Mouse (Mus musculus) spleen, adult 2 months (tissue): ENCODE results near the gene Slc22a2. TPM values are rescaled to one million over a fixed set of nuclear protein-coding genes. Genes with fewer than 3 reads are reported as not detected.

Source experiments
- DNase-seq, 2 experiments: peaks; one replicate each; pipeline versions ENCODE4 v3.0.0 to v3.0.0-alpha.2; 2012 to 2021; ENCODE audit warnings: low spot score in 2 of 2, low read depth in 1 of 2
- H3K27ac ChIP-seq: fragments of 200-500 bp; 2 replicates; pipeline ENCODE4 v1.5.1; 2012; ENCODE audit warnings: low read length, inconsistent platforms; ENCODE audit not compliant: insufficient read depth
- H3K27me3 ChIP-seq: fragments of 200-500 bp; 2 replicates; pipeline ENCODE4 v1.6.1; 2012; ENCODE audit warnings: mild to moderate bottlenecking, moderate library complexity, low read length, inconsistent platforms; ENCODE audit not compliant: control insufficient read depth, insufficient read depth
- H3K36me3 ChIP-seq: fragments of 200-500 bp; 2 replicates; pipeline ENCODE4 v1.6.1; 2012; ENCODE audit warnings: mild to moderate bottlenecking, low read length, inconsistent platforms; ENCODE audit not compliant: control insufficient read depth, insufficient read depth
- H3K4me1 ChIP-seq: fragments of 200-500 bp; 2 replicates; pipeline ENCODE4 v1.6.1; 2011; ENCODE audit warnings: inconsistent platforms; ENCODE audit not compliant: control insufficient read depth, insufficient read depth, insufficient read length
- H3K4me3 ChIP-seq: fragments of 200-500 bp; 2 replicates; pipeline ENCODE4 v1.5.1; 2011; ENCODE audit warnings: mild to moderate bottlenecking, inconsistent platforms; ENCODE audit not compliant: insufficient read depth, insufficient read length; ENCODE audit errors: extremely low read depth
- CTCF ChIP-seq: fragments of 200-500 bp; IDR thresholded peaks from 2 replicates; pipeline ENCODE4 v1.5.1; 2011; ENCODE audit warnings: mild to moderate bottlenecking, inconsistent platforms; ENCODE audit not compliant: insufficient read depth, insufficient read length, insufficient replicate concordance; ENCODE audit errors: extremely low read depth
- POLR2A ChIP-seq: fragments of 200-500 bp; IDR thresholded peaks from 2 replicates; pipeline ENCODE4 v1.6.1; 2011; ENCODE audit warnings: low read depth, low read length, inconsistent platforms
- WGBS: fragments of 180-500 bp; shearing (Covaris S2); methylation state at CpG from one replicate; pipeline ENCODE4 v1.1.7; 2018; 5-methylcytosine and 5-hydroxymethylcytosine counted together
- polyA plus RNA-seq: library from polyadenylated mRNA; depleted of rRNA; stranded (reverse); fragments of >200 nt; gene quantifications from 2 replicates; pipeline ENCODE4 v1.2.3, GENCODE M21; 2012

The Slc22a2 gene
- polyA plus RNA-seq, 1 experiment, result 0.19 TPM

DNA sequence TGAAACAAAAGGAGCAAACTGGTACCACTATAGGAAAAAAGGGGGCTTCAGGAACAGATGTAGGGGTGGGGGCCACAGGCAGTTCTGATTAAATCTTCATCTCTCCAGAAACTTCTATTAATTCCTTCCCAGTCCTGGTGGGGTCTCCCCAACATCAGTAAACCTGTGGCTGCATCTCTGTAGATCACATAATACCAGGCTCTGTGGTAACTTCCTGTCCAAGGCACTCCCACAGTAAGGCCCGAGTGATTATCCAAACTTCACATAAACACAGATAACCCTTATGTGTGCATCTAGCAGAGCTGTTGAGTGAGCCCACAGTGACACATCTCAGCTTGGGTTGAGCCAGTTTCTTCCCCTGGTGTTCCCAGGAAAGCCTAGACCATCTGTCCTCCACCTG, 22.7 kb downstream of the Slc22a2 start:
- Histone ChIP-seq H3K4me3 (no peak overlapping the region), H3K36me3 (no peaks in the 10 kb centered on the region), H3K4me1 (no peaks in the 10 kb centered on the region), H3K27me3 (no peaks in the 10 kb centered on the region), H3K27ac (no peak overlapping the region)
- 22% methylated on average over 1 of the region's 1 CpGs for WGBS
- TF ChIP-seq POLR2A (no peak), CTCF (no peak)
- no peak for DNase-seq

DNA sequence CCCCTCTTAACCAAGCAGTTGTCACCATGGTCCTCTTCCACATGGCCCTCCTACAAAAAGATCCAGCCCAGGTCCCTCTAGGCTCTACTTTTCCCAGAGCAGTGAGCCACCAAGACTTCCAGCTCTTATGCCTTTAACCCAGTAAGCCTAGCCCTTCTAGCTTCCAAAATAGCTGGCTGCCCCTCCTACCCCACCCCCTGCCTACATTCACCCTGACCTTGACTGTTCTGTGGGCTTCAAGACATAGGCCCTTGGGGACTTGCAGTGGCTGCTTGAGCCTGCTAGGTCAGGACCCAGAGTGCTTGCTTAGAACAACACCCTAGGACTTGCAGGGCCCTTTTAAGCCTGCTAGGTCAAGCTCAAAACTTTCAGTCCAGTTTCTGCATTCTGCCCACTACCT, 23.3 kb downstream of the Slc22a2 start:
- no peak for TF ChIP-seq POLR2A
- TF ChIP-seq CTCF, result no peak
- H3K27me3 ChIP-seq, result no peaks in the 10 kb centered on the region
- DNase-seq, result no peak
- H3K4me1 ChIP-seq, result no peaks in the 10 kb centered on the region
- H3K4me3 ChIP-seq, result no peak overlapping the region
- no peak overlapping the region for H3K27ac ChIP-seq
- no peaks in the 10 kb centered on the region for H3K36me3 ChIP-seq

DNA sequence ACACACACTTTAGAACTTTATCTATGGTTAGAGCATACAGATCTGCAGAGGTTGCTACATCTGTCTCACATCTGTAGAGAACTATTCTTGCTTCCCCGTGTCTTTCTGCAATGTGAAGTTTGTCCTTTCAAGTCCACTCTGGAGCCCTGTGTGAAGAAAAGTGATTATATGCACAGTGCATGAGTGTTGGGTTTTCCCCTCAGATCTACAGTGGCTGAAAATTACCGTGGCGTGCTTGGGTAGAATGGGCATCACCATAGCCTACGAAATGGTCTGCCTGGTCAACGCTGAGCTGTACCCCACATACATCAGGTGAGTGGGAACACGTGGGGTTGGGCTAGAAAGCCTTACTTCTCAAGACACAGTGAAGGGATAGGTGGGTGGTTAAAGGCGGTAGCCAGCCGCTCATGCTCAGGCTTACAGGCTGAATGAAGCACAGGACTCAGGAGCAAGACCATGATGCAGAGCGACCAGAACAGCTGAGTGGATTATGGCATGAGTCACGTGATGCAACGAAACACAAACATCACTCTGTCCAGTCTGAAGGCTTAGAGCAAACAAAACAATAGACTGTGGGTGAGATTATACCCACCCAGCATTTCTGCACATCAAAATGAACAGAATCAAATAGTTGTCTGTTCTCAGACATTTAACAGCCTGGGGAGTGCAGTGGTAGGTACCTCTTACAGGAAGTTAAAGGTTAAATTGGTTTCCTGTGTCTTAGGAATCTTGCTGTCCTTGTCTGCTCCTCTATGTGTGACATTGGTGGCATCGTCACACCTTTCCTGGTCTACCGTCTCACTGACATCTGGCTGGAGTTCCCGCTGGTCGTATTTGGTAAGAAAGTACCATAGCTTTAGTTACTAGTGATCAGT, 30.8 kb downstream of the Slc22a2 start:
- H3K36me3 ChIP-seq, result no peaks in the 10 kb centered on the region
- no peak for TF ChIP-seq POLR2A
- TF ChIP-seq CTCF, result no peak
- H3K4me1 ChIP-seq, result no peaks in the 10 kb centered on the region
- 76% methylated on average over 15 of the region's 15 CpGs for whole genome bisulfite sequencing
- no peak overlapping the region for H3K27ac ChIP-seq
- H3K27me3 ChIP-seq, result no peaks in the 10 kb centered on the region
- H3K4me3 ChIP-seq, result no peak overlapping the region
- no peak for DNase-seq

DNA sequence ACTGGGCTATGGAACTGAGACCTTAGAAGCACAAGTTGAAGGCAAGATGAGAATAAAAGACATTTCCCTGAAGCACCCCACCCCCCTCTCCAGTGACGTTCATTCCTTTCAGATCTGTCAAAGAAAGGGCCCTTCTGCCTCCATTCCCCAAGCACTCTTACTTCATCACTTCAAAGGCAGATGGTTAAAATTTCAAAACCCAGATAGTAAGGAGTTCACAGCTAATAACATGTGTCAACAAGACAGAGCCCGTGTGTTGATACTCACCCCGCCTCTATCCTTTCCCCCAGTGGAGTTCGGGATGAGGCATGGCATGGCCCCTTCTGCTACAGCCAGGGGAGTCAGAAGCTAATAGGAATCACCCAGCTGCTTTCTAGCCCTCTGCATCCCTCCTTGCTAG, 31.5 kb downstream of the Slc22a2 start:
- no peaks in the 10 kb centered on the region for H3K36me3 ChIP-seq
- H3K4me3 ChIP-seq, result no peak overlapping the region
- no peak for DNase-seq
- 82% methylated on average over 4 of the region's 4 CpGs for WGBS
- no peaks in the 10 kb centered on the region for H3K4me1 ChIP-seq
- TF ChIP-seq CTCF (no peak), POLR2A (no peak)
- H3K27me3 ChIP-seq, result no peaks in the 10 kb centered on the region
- H3K27ac ChIP-seq, result no peak overlapping the region

DNA sequence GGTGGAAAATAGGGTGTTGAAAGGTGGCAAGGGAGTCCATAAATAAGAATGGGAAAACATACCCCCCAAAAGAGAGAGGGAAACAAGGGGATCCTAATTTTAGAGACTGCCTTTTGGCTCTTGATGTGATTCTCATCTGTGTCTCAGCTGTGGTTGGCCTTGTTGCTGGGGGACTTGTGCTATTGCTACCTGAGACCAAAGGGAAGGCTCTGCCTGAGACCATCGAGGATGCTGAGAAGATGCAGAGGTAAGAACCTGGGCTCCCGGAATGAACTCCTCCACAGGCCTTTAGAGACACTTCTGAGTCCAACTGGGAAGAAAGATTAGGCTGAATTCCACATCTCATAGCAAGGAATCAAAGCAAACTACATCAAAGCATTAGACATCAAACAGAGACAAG, 35.7 kb downstream of the Slc22a2 start:
- no peak for DNase-seq
- TF ChIP-seq POLR2A (no peak), CTCF (no peak)
- no peaks in the 10 kb centered on the region for H3K27me3 ChIP-seq
- H3K4me1 ChIP-seq, result no peaks in the 10 kb centered on the region
- no peaks in the 10 kb centered on the region for H3K36me3 ChIP-seq
- H3K27ac ChIP-seq, result no peak overlapping the region
- 83% methylated on average over 2 of the region's 2 CpGs for WGBS
- no peak overlapping the region for H3K4me3 ChIP-seq

DNA sequence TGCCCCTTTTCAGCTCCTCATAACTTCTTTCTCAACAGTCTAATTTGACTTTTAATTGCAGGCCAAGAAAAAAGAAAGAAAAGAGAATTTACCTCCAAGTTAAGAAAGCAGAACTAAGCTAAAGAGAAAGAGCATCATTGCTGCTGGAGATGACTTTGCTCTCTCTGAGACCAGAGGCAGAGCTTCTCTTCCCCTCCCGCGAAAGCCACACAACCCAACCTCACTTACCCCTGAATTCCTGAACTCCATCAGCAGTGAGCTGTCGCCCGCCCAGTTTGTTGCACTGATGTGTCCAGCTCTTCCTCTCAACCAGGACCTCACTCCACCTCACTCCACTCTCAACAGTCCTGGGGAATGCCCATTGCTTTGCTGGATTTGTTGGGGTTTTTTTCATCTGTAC, 44.1 kb downstream of the Slc22a2 start:
- no peak overlapping the region for H3K4me3 ChIP-seq
- H3K27ac ChIP-seq, result no peak overlapping the region
- DNase-seq, result no peak
- no peaks in the 10 kb centered on the region for H3K27me3 ChIP-seq
- 23% methylated on average over 4 of the region's 4 CpGs for WGBS
- no peaks in the 10 kb centered on the region for H3K36me3 ChIP-seq
- TF ChIP-seq POLR2A (no peak), CTCF (no peak)
- no peaks in the 10 kb centered on the region for H3K4me1 ChIP-seq

DNA sequence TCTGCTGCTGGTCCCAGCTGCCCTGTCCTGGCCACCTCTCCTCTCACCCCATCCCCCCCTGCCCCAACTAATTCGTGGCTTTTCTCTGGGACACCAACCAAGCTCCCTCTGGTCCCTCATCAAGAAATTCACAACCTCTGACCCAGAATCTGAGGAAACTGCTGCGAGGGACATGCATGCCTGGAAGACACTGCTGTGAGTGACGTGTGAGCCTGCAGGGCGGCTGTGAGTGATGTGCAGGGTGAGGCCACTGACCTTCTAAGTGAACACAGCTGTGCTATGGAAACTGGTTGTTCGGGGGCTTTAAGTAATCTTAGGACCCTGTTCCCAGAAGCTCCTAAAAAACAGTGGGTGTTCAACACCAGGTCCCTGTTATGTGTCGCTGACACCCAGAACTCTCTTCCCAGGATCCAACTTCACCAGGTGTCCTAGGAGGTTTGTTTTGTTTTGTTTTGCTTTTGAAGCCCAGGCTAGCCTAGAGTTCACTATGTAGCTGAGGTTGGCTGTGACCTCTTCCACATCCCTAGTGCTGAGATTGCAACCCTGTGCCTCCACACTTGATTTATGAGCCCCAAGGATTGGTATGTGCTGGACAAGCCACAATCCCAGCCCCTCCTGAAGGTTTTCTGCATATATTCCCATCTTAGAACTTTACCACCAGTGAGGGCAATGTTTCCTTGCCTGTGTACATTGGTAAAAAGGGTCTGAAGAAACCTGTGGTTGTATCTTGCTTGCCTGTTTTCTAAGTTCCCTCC, 47.2 kb downstream of the Slc22a2 start:
- Histone ChIP-seq H3K4me1 (no peaks in the 10 kb centered on the region), H3K27me3 (no peaks in the 10 kb centered on the region), H3K4me3 (no peak overlapping the region), H3K27ac (no peak overlapping the region), H3K36me3 (no peaks in the 10 kb centered on the region)
- DNase-seq, result no peak
- WGBS, result 66% methylated on average over 6 of the region's 6 CpGs
- TF ChIP-seq POLR2A, result no peak
- TF ChIP-seq CTCF, result no peak
